Mouse (Mus musculus): ENCODE data around the gene Map3k5.
"Not testable (repeated sequence)": the region's sequence is repeated elsewhere in the genome, so short reads cannot be mapped to it uniquely, and the experiment has no call there.

The Map3k5 gene

DNA sequence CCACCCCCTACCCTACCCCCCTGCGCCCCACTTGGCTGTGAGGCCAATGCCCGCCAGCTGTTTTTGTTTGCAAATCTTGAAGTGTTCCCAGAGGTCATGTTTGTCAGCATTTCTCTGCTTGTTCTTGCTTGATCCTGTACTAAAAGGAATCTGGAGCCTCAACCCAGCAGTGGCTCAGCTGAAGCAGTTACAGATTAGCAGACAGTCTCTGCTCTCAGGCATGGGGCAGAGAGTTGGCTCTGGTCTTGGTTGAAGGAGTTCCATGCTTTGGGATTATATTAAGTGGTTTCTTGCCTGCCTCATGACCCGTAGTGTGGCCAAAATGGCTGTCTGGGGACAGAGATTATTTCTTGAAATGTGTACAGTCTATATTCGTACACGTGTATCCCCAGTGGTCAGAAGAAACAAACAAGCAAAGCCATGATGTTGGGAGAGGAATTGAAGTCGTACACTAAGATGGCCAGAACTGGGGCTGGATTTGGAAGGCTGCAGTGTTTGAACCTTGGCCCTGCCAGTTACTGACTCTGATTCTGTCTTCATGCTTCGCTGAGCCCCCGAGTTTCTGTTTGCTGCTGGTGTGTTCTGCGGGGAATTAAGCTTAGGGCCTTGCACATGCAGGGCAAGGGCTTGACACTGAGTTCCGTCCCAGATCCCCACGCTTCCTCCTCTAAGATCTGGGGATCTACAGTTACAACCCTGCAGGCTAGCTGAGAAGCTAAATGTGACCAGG lies 18.9 kb downstream of the Map3k5 start:
- in situ Hi-C loops (cut with MboI; ENCODE audit: low pct_unique_long_range_greater_than_20kb in 1 of 2, low sequenced_read_pairs in 2 of 2, unreplicated experiment in 1 of 2) = no loop called here

DNA sequence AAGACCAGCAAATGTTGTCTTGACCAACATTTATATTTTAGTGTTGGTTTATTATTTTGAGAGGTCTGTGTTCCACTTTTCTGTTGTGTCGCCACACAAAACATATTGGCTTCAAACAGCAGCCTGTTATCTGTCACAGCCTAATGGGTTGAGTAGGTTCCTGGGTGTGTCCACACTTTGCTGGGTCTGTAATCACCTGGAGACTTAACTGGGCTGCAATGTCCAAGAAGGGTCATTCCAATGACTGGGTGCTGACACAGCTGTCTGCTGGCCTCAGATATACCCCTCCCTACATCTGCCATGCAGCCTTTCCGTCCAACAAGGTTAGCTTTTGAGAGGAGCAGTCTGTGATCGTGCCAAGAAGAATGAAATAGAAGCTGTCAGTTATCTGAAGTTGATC lies 20.3 kb downstream of the Map3k5 start:
- in situ Hi-C loops (cut with MboI; ENCODE audit: low pct_unique_long_range_greater_than_20kb in 1 of 2, low sequenced_read_pairs in 2 of 2, unreplicated experiment in 1 of 2) = no loop called here

DNA sequence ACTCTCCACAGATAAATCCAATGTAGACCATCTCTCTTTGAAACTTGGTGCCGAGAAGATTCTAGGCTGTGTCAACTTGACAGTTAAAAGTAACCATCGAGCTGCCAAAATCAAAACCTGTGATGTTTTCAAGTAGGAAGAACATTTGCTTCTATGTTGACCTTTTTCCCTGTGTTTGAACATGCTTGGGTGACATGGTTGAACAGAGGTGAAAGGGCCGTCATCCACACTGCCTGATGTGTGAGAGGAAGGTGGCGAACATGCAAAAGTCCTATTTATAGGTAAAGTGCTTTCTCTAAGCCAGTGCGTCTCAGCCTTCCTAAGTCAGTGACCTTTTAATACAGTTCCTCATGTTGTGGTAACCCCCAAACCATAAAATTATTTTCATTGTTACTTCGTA lies 21.5 kb downstream of the Map3k5 start:
- in situ Hi-C loops (cut with MboI; ENCODE audit: low pct_unique_long_range_greater_than_20kb in 1 of 2, low sequenced_read_pairs in 2 of 2, unreplicated experiment in 1 of 2) = no loop called here

DNA sequence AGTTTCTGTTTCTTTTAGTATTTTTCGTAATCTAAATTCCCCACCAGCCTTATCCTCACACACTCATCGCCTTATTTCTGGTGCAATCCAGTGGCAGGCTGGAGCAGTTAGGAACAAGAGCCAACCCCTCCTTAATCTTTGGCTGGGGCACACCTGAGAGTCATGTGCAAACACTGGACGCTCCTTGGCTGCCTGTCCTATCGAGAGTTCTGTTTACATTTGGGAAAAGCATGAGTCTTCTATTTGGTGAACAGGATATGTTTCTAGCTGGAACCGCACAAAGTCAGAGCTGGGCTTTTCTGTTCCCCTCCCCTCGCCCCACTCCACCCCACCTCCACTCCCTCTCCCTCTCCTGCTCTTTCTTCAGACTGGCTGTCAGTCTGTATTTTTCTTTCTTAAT lies 22.5 kb downstream of the Map3k5 start:
- in situ Hi-C loops (cut with MboI; ENCODE audit: low pct_unique_long_range_greater_than_20kb in 1 of 2, low sequenced_read_pairs in 2 of 2, unreplicated experiment in 1 of 2) = no loop called here

DNA sequence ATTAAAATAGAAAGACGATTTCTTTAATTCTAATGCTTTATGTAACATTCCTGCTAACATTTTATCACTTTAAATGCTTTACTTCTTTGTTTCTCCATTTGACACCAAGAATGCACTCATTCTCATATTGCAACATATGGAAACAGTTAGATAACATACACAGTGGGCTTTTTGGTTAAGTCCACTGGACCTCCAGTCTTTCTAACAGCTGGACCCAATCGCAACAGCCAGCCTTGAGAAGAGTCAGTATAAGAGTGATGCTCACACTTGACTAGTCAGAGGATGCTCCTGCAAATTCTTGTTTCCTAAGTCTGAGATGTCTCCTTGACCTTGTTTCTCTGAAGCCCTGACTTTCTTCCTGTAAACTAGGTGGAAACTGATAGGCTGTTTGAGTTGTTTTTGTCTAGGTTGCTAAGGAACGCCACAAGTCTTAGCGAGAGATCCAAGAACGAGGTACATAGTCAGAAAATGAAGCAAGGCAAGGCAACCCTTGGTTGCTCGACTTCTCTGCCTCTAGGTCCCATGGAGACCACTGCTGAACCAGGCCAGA lies 26.6 kb downstream of the Map3k5 start:
- in situ Hi-C loops (cut with MboI; ENCODE audit: low pct_unique_long_range_greater_than_20kb in 1 of 2, low sequenced_read_pairs in 2 of 2, unreplicated experiment in 1 of 2) = no loop called here

DNA sequence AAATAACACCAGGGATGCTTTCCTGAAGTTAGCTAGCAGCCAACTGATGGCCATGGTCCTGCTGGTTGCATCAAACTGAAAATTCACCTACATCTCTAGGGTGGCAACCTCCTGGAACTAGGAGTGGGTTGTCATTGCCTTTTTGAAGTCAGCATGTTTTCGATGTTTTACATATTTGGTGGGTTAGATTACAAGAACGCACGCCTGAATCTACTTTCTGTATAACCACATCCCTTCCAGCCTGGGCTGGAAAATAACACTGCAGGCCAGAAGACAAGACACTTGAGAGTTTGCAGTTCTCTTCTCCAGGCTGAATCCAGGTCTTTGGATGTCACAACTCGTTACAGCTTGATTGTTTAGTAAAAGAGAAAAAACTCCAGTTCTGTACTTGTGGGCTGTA lies 28.5 kb downstream of the Map3k5 start:
- in situ Hi-C loops (cut with MboI; ENCODE audit: low pct_unique_long_range_greater_than_20kb in 1 of 2, low sequenced_read_pairs in 2 of 2, unreplicated experiment in 1 of 2) = no loop called here

DNA sequence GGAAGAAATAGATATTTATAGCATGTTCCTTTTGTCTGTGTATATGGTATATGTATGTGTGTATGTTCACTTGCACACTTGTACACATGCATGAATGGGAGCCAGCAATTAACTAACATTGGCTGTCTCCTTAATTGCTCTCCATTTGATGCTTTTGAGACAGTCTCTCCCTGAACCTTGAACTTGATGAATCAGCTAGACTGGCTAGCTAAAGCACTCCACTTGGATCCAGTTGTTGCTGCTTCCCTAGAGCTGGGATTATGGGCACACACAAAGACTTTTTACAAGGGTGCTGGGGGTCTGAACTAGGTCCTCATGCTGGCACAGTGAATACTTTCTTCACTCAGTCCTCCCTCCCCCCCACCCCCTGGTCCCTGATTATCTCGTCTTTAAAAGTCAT lies 28.9 kb downstream of the Map3k5 start:
- in situ Hi-C loops (cut with MboI; ENCODE audit: low pct_unique_long_range_greater_than_20kb in 1 of 2, low sequenced_read_pairs in 2 of 2, unreplicated experiment in 1 of 2) = no loop called here

DNA sequence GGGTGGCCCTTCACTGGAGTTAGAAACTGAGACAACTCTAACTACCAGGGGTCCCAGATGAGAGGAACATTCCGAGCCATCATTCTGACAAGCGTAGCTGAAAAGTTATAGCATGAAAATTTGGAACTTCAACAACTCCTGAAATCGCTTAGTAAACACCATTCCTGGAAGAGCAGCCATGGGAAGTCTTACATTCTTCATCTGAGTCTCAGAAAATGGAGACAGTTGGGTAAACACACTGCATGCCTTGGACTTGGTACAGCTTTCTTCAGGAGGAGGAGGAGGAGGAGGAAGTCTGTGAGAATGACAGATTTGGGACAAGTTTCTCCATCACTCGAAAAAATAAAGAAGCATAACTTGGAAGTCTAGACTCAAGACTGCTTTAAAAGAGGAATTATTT lies 29.8 kb downstream of the Map3k5 start:
- in situ Hi-C loops (cut with MboI; ENCODE audit: low pct_unique_long_range_greater_than_20kb in 1 of 2, low sequenced_read_pairs in 2 of 2, unreplicated experiment in 1 of 2) = no loop called here

DNA sequence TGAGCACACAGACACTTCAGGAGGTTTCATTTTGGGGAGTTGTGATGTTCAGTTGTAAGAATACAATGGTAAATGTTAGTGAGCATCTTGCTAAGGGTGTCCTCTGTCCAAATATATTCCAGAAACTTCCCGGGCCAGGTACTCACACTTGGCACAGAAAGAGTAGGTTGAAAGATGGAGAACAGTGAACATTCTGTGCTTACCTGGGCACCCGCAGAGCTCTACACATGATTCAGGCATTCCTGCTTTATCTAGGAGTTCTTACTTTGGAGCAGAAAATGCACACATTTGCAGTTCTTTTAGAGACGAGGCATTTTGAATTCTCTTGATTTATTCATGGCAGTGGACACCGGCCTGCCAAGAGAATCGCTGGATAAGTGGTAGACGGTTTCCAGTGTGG lies 32.3 kb downstream of the Map3k5 start:
- in situ Hi-C loops (cut with MboI; ENCODE audit: low pct_unique_long_range_greater_than_20kb in 1 of 2, low sequenced_read_pairs in 2 of 2, unreplicated experiment in 1 of 2) = no loop called here

DNA sequence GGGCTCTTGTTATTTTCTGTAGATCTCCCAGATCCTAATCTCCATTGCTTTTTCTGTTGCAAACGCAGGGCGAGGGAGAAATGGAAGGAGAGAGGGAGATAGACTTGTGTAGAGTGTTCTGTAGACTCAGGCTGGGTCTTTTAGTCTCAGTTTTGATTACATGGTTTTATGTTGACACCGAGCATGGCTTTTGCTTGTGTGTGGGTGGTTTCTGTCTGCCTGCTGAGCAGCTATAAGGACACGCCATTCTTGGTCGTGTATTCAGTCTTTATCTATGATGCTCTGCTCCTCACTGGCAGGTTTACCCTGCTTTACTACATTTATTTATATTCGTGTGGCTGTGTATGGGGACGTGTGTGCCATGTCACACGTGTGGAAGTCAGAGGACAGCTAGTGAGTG lies 34.2 kb downstream of the Map3k5 start:
- in situ Hi-C loops (cut with MboI; ENCODE audit: low pct_unique_long_range_greater_than_20kb in 1 of 2, low sequenced_read_pairs in 2 of 2, unreplicated experiment in 1 of 2) = no loop called here

DNA sequence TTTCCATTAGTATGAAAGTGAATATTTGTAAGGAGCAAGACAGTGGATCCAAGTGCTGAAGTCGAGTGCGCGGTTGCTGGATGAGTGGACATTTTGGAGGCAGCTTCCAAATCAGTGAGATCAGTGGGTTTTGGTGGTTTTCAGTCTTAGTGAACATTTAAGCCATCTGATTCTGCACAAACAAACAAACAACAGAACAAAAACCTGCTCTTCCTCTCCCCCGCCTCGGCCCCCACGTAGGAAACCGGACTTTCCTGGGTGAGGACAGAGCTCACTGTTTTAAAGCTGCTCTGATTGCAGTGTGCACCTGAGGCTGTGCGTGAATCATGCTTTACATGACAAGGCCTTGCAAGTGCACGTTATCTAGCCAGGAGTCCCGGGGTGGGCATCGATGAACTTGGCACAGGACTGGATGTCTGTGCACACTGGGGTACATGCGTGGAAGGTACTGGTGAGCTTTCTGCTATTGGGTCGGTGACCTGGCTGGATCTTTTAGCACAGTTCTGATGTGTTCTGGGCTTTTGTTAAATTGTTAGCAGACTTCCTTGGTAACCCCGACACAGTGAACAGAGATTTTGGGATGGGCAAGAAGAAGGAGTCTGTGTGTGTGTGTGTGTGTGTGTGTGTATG lies 35.7 kb downstream of the Map3k5 start:
- in situ Hi-C loops (cut with MboI; ENCODE audit: low pct_unique_long_range_greater_than_20kb in 1 of 2, low sequenced_read_pairs in 2 of 2, unreplicated experiment in 1 of 2) = no loop called here

DNA sequence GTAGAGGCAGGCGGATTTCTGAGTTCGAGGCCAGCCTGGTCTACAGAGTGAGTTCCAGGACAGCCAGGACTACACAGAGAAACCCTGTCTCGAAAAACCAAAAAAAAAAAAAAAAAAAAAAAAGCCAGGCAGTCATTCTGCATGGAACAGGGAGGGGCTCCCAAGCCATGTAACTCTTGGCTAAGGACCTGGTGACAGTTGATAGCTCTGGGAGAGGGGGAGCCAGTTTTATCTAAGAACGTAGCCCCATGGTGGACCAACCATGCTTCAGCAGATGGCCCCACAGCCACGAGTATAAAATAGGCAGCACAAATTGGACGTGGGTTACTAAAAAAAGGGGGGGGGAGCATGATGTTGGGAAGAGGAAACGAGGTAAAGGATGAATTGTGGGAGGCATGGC lies 37.2 kb downstream of the Map3k5 start:
- in situ Hi-C loops (cut with MboI; ENCODE audit: low pct_unique_long_range_greater_than_20kb in 1 of 2, low sequenced_read_pairs in 2 of 2, unreplicated experiment in 1 of 2) = not testable (repeated sequence)

DNA sequence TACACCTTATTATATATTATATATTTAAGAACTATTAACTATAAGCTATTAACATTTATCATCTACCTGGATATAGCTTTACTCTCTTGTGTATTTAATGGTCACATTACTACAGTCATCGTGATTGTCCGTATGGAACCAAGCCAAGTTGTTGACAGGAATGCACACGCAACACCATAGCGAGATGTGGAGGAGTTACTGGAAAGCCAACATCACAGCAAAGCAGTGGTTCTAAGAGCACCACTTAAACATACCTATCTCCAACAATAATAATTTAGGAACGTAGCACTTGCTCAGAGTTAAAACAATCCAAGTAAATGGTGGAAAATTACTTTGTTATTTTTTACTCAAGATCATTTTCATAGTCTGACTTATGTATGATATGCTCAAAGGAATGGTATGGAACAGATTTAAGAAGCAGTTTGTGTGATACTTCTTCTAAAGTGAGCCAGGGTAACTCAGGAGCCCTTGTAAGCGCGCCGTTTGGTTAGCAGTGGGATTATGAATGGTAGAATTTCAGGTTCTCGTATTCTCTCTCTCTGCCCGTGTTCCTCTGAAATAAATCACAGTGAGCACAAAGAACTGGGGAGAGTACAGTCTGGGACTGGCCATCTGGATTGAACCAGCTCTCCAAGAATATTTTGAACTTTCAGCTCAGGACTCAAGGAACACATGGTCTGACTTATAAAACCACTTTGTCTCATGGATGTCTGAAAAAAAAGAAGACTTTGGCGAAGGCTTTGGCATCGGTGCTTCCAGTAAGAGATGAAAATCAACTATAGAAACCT lies 39.2 kb downstream of the Map3k5 start:
- in situ Hi-C loops (cut with MboI; ENCODE audit: low pct_unique_long_range_greater_than_20kb in 1 of 2, low sequenced_read_pairs in 2 of 2, unreplicated experiment in 1 of 2) = no loop called here

DNA sequence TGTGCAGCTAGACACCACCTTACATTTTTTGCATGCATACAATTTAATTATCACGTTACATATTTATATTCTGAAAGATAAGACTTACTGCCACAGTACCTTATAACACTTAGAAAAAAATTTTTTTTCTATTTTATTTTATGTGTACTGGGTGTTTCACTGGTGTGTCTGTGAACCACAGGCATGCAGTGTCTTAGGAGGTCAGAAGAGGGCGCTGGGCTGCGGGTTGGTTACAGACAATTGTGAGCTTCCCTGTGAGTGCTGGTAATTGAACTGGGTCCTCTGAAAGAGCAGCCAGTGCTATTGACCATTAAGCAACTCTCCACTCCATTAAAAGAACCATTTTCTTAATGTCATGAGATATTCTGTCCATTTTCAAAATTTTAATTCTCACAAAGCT lies 43.3 kb downstream of the Map3k5 start:
- in situ Hi-C loops (cut with MboI; ENCODE audit: low pct_unique_long_range_greater_than_20kb in 1 of 2, low sequenced_read_pairs in 2 of 2, unreplicated experiment in 1 of 2) = no loop called here

DNA sequence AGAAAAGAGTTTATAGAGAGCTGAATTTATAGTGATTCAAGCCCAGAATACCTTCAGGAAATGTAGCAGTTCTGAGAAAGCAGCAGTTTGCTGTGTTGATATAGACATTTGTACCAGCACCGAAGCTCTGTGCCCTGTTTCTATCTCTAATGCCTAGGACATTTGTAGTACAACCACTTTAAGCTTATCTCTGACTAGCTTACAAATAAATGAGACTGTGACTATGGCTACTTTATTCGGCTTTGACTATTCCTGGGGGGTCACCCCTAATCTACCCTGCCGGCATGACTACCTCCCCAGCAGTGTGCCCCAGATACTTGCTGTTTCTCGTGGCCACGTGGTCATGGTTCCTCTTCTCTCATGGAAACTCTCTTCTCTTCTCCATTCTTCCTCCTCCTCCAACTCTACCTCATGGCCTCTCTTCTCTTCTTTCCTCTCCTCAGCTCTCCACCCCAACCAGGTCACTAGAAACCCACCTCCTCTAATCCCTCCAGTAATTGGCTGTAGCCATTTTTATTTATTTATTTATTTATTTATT lies 44.5 kb downstream of the Map3k5 start:
- in situ Hi-C loops (cut with MboI; ENCODE audit: low pct_unique_long_range_greater_than_20kb in 1 of 2, low sequenced_read_pairs in 2 of 2, unreplicated experiment in 1 of 2) = no loop called here

DNA sequence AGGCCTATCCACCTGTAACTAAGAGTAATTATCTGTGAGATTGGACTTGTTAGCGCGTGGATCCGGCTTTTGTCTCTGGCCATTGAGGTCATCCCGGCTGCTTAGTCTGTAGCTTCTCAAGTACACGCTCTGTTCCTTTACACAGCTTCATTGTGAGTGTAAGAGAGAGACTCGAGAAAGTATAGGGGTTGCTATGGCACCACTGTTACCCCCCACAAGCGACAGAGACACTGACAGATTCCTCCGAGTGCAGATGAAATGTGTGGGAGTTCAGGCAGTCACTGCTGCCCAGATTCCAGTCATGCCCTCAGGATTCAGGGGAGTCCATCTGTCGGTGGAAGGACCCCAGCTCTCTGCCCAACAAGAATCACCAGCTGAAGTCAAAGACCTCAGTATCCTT lies 53.5 kb downstream of the Map3k5 start:
- in situ Hi-C loops (cut with MboI; ENCODE audit: low pct_unique_long_range_greater_than_20kb in 1 of 2, low sequenced_read_pairs in 2 of 2, unreplicated experiment in 1 of 2) = no loop called here

DNA sequence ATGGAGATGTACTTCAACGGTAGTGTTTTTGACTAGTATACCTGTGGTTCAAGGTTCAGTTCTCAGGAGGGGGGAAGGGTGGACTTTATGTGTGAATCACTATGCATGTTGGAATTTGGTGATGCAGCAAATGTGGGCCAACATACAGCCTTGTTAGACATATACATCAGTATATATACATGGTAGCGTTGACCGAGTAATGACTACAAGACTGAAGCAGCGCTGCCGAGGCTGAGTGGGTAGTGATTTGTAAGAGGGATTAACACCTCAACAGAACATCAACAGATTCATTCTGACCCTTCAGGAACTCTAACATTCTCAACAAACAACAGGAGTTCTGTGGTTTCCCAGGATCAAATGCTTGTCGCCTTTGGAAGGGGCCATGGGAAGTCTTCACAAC lies 55.7 kb downstream of the Map3k5 start:
- in situ Hi-C loops (cut with MboI; ENCODE audit: low pct_unique_long_range_greater_than_20kb in 1 of 2, low sequenced_read_pairs in 2 of 2, unreplicated experiment in 1 of 2) = no loop called here

DNA sequence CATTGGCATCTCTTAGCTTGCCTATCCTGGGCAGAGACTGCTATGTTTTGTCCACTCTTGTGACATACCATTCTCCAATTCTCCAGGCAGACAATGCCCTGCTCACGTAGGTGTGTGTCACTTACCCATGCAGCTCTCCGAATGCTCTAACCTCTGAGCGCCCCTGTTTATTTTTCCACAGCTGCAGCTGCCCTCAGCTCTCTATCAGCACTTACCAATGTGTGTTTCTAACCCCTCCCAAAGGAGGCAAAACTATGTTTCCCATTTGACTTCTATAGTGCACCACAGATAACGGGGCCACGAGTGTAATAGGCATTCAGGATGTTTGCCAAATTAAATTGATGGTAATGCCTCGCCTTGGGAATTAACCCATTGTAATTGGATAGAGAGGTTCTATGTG lies 56.4 kb downstream of the Map3k5 start:
- in situ Hi-C loops (cut with MboI; ENCODE audit: low pct_unique_long_range_greater_than_20kb in 1 of 2, low sequenced_read_pairs in 2 of 2, unreplicated experiment in 1 of 2) = no loop called here

DNA sequence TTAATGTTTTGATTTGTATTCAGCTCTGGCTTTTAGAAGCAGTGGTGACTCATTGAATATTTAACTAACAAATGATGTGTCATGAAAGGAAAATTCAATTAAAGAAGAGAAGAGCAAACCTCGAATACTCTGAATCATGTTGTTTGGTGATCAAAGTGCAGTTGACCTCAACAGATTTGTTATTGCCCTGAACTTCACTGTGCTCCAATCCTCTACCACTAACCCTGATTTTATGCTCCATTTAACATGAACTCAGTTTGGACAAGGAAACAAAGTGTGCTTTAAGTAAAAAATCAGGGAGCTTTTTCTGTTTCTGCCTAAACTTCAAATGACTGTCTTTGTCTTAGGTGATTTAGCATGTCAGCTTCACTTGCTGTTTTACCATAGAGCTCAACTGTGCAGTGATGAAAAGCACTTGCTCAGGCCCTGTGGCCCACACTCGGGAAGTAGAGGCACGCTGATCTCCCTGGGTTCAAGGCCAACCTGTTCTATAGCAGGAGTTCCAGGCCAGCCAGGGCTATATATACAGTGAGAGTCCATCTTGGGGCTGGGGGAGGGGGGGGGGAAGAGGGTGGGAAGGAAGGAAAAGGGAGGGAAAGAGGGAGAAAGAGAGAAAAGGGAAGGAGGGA lies 57.1 kb downstream of the Map3k5 start:
- in situ Hi-C loops (cut with MboI; ENCODE audit: low pct_unique_long_range_greater_than_20kb in 1 of 2, low sequenced_read_pairs in 2 of 2, unreplicated experiment in 1 of 2) = no loop called here
